Mouse (Mus musculus) G1E (cell line): ENCODE results near the gene Tnrc18.

Experiments
- CTCF ChIP-seq: IDR thresholded peaks from 2 replicates; pipeline ENCODE4 v1.5.1; 2012; ENCODE audit warnings: low read depth, low read length, inconsistent platforms, mixed read lengths
- GATA1 ChIP-seq: IDR thresholded peaks from 2 replicates; pipeline ENCODE4 v1.6.1; 2012; ENCODE audit warnings: borderline replicate concordance, low read length, inconsistent platforms, mixed read lengths
- GATA2 ChIP-seq: IDR thresholded peaks from 2 replicates; pipeline ENCODE4 v1.6.1; 2012; ENCODE audit warnings: low read depth, low read length, inconsistent platforms, borderline replicate concordance
- POLR2AphosphoS5 ChIP-seq: IDR thresholded peaks from 2 replicates; pipeline ENCODE4 v1.6.1; 2012; ENCODE audit warnings: low read depth, low read length, inconsistent platforms; ENCODE audit not compliant: insufficient replicate concordance
- TAL1 ChIP-seq: conservative IDR thresholded peaks from 2 replicates; pipeline ENCODE4 v1.6.1; 2012; ENCODE audit warnings: low read depth, low read length, inconsistent platforms, mixed read lengths

DNA sequence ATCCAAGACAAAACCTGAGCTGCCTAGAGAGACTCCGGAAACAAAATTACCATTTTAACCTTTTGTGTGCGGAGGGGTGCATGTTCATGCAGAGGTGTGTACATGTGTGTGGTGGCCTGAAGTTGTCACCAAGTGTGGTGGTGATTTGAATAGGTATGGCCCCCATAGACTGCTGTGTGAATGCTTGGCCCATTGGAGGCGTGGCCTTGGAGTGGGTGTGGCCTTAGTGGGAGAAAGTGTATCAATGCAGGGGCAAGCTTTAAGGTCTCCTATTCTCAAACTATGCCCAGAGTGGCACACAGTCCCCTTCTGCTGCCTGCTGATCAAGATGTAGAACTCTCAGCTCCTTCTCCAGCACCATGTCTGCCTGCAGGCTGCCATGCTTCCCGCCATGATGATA, 8.7 kb upstream of the Tnrc18 start:
- TF ChIP-seq CTCF = no peak
- TF ChIP-seq GATA1 = no peak
- TF ChIP-seq POLR2AphosphoS5 = no peak
- TF ChIP-seq TAL1 = no peak
- no peak for TF ChIP-seq GATA2
